Mouse (Mus musculus) ES-Bruce4 (cell line): ENCODE measurements at regions not wholly inside any gene's neighbourhood (a gene's known extent, or its start where the extent isn't known, plus 50 kb on each side); places are given as distances from the start of the nearest gene placed in this dataset.

Source experiments
- H3K27ac ChIP-seq: 2 replicates; pipeline ENCODE4 v1.5.1; 2012; ENCODE audit warnings: low read length, inconsistent platforms; ENCODE audit not compliant: insufficient read depth
- H3K27me3 ChIP-seq: 2 replicates; pipeline ENCODE4 v1.6.1; 2012; ENCODE audit warnings: mild to moderate bottlenecking, low read length, inconsistent platforms; ENCODE audit not compliant: control insufficient read depth, poor library complexity, insufficient read depth, severe bottlenecking
- H3K36me3 ChIP-seq: 2 replicates; pipeline ENCODE4 v1.6.1; 2012; ENCODE audit warnings: inconsistent platforms, mild to moderate bottlenecking, low read length, moderate library complexity; ENCODE audit not compliant: control insufficient read depth, poor library complexity, insufficient read depth, severe bottlenecking
- H3K4me1 ChIP-seq: one replicate; pipeline ENCODE4 v1.8.1; 2011; ENCODE audit warnings: low read length; ENCODE audit not compliant: control insufficient read depth, insufficient read depth
- H3K4me3 ChIP-seq: 2 replicates; pipeline ENCODE4 v1.5.1; 2011; ENCODE audit warnings: low read depth, mild to moderate bottlenecking, low read length
- H3K9ac ChIP-seq: 2 replicates; pipeline ENCODE4 v1.6.1; 2012; ENCODE audit warnings: low read depth, mild to moderate bottlenecking, inconsistent platforms; ENCODE audit not compliant: poor library complexity, severe bottlenecking
- H3K9me3 ChIP-seq: replicated peaks from 2 replicates; pipeline ENCODE4 v1.6.1; 2012; ENCODE audit warnings: mild to moderate bottlenecking, low read length, inconsistent platforms; ENCODE audit not compliant: control insufficient read depth, poor library complexity, insufficient read depth, severe bottlenecking
- CTCF ChIP-seq: IDR thresholded peaks from one replicate; pipeline ENCODE4 v1.8.1; 2011; ENCODE audit warnings: low read depth, low read length
- EP300 ChIP-seq: IDR thresholded peaks from 2 replicates; pipeline ENCODE4 v1.6.1; 2011; ENCODE audit warnings: low read depth, low read length; ENCODE audit not compliant: insufficient read depth
- POLR2A ChIP-seq: IDR thresholded peaks from one replicate; pipeline ENCODE4 v1.8.1; 2011; ENCODE audit warnings: low read length; ENCODE audit not compliant: insufficient read depth

DNA sequence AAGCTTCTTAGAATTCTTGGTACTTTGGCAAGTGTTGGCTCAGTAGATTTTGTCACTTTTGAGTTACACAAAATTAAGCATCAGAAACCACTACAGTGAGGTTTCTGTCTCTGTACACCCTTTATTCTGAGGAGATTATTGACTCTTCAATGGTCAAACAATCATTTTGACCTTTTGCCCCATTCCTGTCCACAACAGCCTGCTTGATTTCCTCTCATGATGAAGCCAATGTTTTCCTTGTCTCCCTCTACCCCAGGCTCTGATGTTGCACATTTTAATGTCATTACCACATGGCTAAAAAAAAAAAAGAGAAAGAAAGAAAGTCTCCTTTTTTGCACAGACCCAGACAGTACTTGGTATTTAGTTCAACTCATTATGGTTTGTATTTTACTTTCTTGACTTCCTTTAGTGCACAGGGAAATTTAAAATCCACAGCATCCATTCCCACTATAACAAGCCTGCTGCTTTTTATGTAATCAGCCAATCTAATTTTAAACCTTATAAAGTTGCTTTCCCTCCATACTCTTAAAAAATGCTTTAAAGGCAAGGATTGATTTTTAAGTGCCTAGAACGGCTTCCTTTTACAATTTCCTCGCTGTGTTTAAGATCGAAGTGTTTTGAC is 452.8 kb upstream of the Flrt2 start:
- Histone ChIP-seq H3K27ac (no peak overlapping the region), H3K4me1 (no peaks in the 10 kb centered on the region), H3K4me3 (no peak overlapping the region), H3K9me3 (no peaks in the 10 kb centered on the region), H3K9ac (no peak overlapping the region), H3K36me3 (no peaks in the 10 kb centered on the region), H3K27me3 (no peaks in the 10 kb centered on the region; the same call in 1 of the 2 replicates)
- TF ChIP-seq EP300 (no peak), POLR2A (no peak), CTCF (no peak)

- Histone ChIP-seq H3K9ac (no peak overlapping the region), H3K9me3 (no peaks in the 10 kb centered on the region), H3K27me3 (no peaks in the 10 kb centered on the region), H3K4me3 (no peak overlapping the region), H3K4me1 (no peaks in the 10 kb centered on the region), H3K36me3 (no peaks in the 10 kb centered on the region), H3K27ac (no peak overlapping the region)
- TF ChIP-seq EP300 (no peak), CTCF (no peak), POLR2A (no peak)
These were observed 424.8 kb upstream of the Flrt2 start for GRCm38 (mm10) chr12:95267187-95267586.

- TF ChIP-seq POLR2A (no peak), CTCF (no peak), EP300 (no peak)
- no peaks in the 10 kb centered on the region for H3K36me3 ChIP-seq
- H3K9me3 ChIP-seq = no peaks in the 10 kb centered on the region
- no peaks in the 10 kb centered on the region for H3K27me3 ChIP-seq
- no peak overlapping the region for H3K27ac ChIP-seq
- H3K4me1 ChIP-seq = no peaks in the 10 kb centered on the region
- H3K9ac ChIP-seq = no peak overlapping the region
- no peak overlapping the region for H3K4me3 ChIP-seq
These were observed 386.6 kb upstream of the Flrt2 start for GRCm38 (mm10) chr12:95305386-95305785.

GRCm38 (mm10) chr12:95315151-95315750 is 376.8 kb upstream of the Flrt2 start:
- no peak overlapping the region for H3K27ac ChIP-seq
- H3K9me3 ChIP-seq = no peaks in the 10 kb centered on the region
- no peak overlapping the region for H3K9ac ChIP-seq
- H3K27me3 ChIP-seq = no peaks in the 10 kb centered on the region
- no peaks in the 10 kb centered on the region for H3K4me1 ChIP-seq
- no peaks in the 10 kb centered on the region for H3K36me3 ChIP-seq
- no peak overlapping the region for H3K4me3 ChIP-seq
- TF ChIP-seq POLR2A = no peak
- TF ChIP-seq CTCF = no peak
- TF ChIP-seq EP300 = no peak

DNA sequence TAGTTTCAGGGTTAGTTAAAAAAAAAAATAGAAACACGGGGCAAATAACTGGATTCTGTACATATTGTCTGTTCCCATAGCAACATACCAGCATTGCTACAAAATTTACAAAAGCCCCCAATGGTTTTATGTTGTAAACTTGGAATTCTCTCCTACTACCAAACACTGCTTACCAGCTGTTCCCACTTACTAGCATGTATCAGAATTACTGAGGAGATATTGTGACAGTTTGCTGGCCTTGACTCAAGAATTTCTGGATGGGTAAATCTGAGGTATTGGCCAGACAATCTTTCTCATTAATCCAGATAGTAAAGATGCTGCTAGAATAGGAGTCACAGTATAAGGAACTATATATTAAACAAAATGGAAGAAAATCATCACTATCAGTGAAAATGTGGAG is 375.2 kb upstream of the Flrt2 start:
- Histone ChIP-seq H3K27me3 (no peaks in the 10 kb centered on the region), H3K9me3 (no peaks in the 10 kb centered on the region), H3K27ac (no peak overlapping the region), H3K9ac (no peak overlapping the region), H3K4me3 (no peak overlapping the region), H3K4me1 (no peaks in the 10 kb centered on the region), H3K36me3 (no peaks in the 10 kb centered on the region)
- TF ChIP-seq EP300 (no peak), POLR2A (no peak), CTCF (no peak)

DNA sequence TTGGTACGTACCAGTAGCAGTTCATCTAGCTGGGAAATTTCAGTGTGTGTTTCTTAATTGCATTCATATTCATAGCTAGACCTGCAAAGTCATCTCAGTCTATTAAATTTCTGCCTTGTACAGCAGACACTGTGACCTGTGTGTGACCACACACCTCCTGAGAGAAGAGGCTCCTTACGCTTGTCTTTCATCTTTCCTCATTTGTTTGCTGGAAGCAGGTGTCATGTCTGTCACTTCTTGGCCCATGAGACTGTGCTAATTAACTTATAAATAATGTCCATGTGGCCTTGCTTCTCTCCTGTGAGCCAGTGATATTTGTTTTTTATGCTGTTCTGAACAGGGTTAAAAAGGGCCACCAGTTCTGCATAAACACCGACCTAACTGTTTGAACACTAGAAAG is 370.3 kb upstream of the Flrt2 start:
- Histone ChIP-seq H3K4me3 (no peak overlapping the region), H3K9ac (no peak overlapping the region), H3K9me3 (no peaks in the 10 kb centered on the region), H3K4me1 (no peaks in the 10 kb centered on the region), H3K36me3 (no peaks in the 10 kb centered on the region), H3K27me3 (no peaks in the 10 kb centered on the region), H3K27ac (no peak overlapping the region)
- TF ChIP-seq EP300 (no peak), CTCF (no peak), POLR2A (no peak)
